Mouse (Mus musculus) midbrain, postnatal 0 days (tissue): ENCODE results near the gene Psenen. TPM values are rescaled to one million over a fixed set of nuclear protein-coding genes. Genes with fewer than 3 reads are reported as not detected.
A peak's percentile ranks its signal among the peaks of the same experiment; 100 is the strongest.

Source experiments
- ATAC-seq: fragments of 200-750 bp; cut with Nextera tagmentation; 2 replicates; pipeline ENCODE4 v1.8.0; 2017; ENCODE audit warnings: moderate number of reproducible peaks, mild to moderate bottlenecking, moderate TSS enrichment, moderate library complexity; ENCODE audit not compliant: low FRiP score
- DNase-seq: peaks from one replicate; pipeline ENCODE4 v3.0.0-alpha.2; 2015; ENCODE audit warnings: low spot score
- H3K27ac ChIP-seq: fragments of 300-500 bp; sonication (generic); 2 replicates; pipeline ENCODE4 v1.5.1; 2014; ENCODE audit warnings: low read depth, mild to moderate bottlenecking, low read length, mixed read lengths
- H3K27me3 ChIP-seq: fragments of 300-500 bp; sonication (generic); 2 replicates; pipeline ENCODE4 v1.6.1; 2014; ENCODE audit warnings: low read length, control low read depth, mixed read lengths; ENCODE audit not compliant: insufficient read depth
- H3K36me3 ChIP-seq: fragments of 300-500 bp; sonication (generic); 2 replicates; pipeline ENCODE4 v1.6.1; 2014; ENCODE audit warnings: low read length, control low read depth, mixed read lengths; ENCODE audit not compliant: insufficient read depth
- H3K4me1 ChIP-seq: fragments of 300-500 bp; sonication (generic); 2 replicates; pipeline ENCODE4 v1.6.1; 2014; ENCODE audit warnings: mild to moderate bottlenecking, control low read depth, antibody characterized with exemption, low read length, mixed read lengths; ENCODE audit not compliant: insufficient read depth
- H3K4me2 ChIP-seq: fragments of 300-500 bp; sonication (generic); 2 replicates; pipeline ENCODE4 v1.6.1; 2014; ENCODE audit warnings: low read depth, mild to moderate bottlenecking, low read length, mixed read lengths; ENCODE audit not compliant: poor library complexity, severe bottlenecking
- H3K4me3 ChIP-seq: fragments of 300-500 bp; sonication (generic); 2 replicates; pipeline ENCODE4 v1.5.1; 2014; ENCODE audit warnings: low read depth, mild to moderate bottlenecking, low read length, moderate library complexity
- H3K9ac ChIP-seq: fragments of 300-500 bp; sonication (generic); replicated peaks from 2 replicates; pipeline ENCODE4 v1.6.1; 2014; ENCODE audit warnings: mild to moderate bottlenecking, low read length, moderate library complexity, mixed read lengths; ENCODE audit not compliant: poor library complexity, severe bottlenecking
- H3K9me3 ChIP-seq: fragments of 300-500 bp; sonication (generic); 2 replicates; pipeline ENCODE4 v1.6.1; 2016; ENCODE audit warnings: low read length, control low read depth
- CTCF ChIP-seq: IDR thresholded peaks from 2 replicates; pipeline ENCODE4 v1.5.1; 2016; ENCODE audit warnings: antibody characterized with exemption, mild to moderate bottlenecking
- WGBS: fragments of 180-500 bp; shearing (Covaris S2); extraction: QIAGEN DNeasy Blood & Tissue Kit; methylation state at CpG from one replicate; pipeline ENCODE4 v1.1.7; 2014; 5-methylcytosine and 5-hydroxymethylcytosine counted together
- polyA plus RNA-seq: library from polyadenylated mRNA; unstranded; fragments of >200 nt; fragmentation: Nextera tagmentation; extraction: Ambion mirVana; gene quantifications from 2 replicates; pipeline ENCODE4 v1.2.1, GENCODE M21; 2015
- total RNA-seq: library from RNA; depleted of rRNA; stranded (reverse); fragments of >200 nt; gene quantifications from 2 replicates; pipeline ENCODE4 v1.2.3, GENCODE M21; 2014

The Psenen gene
- total and polyA plus RNA-seq, 2 experiments from 2014 or later: 133 to 135 TPM

- ATAC-seq (no peak), DNase-seq (no peak)
- WGBS: 89% methylated on average over 9 of the region's 9 CpGs
- Histone ChIP-seq H3K4me3 (no peak overlapping the region), H3K27me3 (no peaks in the 10 kb centered on the region), H3K36me3 (peaks cover under 1% of the 10 kb centered on the region; the same call in 1 of the 2 replicates), H3K9ac (no peak overlapping the region), H3K4me1 (peaks cover 9% of the 10 kb centered on the region; the same call in 1 of the 2 replicates), H3K4me2 (no peak overlapping the region), H3K9me3 (no peaks in the 10 kb centered on the region), H3K27ac (no peak overlapping the region)
- TF ChIP-seq CTCF: no peak
These were observed 27.6 kb upstream of the Psenen start for GRCm38 (mm10) chr7:30590927-30591604.

GRCm38 (mm10) chr7:30589435-30590301 lies 26.2 kb upstream of the Psenen start:
- WGBS: 30% methylated on average over 39 of the region's 40 CpGs
- Histone ChIP-seq H3K4me2 (peak overlapping the region; percentile 89), H3K4me3 (peak overlapping the region; percentile 79), H3K27me3 (no peaks in the 10 kb centered on the region), H3K36me3 (peaks cover 13% of the 10 kb centered on the region), H3K27ac (peak overlapping the region; percentile 97), H3K9ac (peak overlapping the region; percentile 98), H3K9me3 (no peaks in the 10 kb centered on the region), H3K4me1 (peaks cover 9% of the 10 kb centered on the region; the same call in 1 of the 2 replicates)
- peak; percentile 62 for ATAC-seq
- peak; percentile 88 for DNase-seq
- TF ChIP-seq CTCF: peak; percentile 90

GRCm38 (mm10) chr7:30588676-30589434 lies 25.4 kb upstream of the Psenen start, which contains the start of gene Kmt2b:
TSS of gene Kmt2b (minus strand) at chr7:30588726.
- H3K4me1 ChIP-seq: peaks cover 9% of the 10 kb centered on the region; the same call in 1 of the 2 replicates
- peak within 1 kb of the TSS; percentile 98 for H3K9ac ChIP-seq
- no peaks in the 10 kb centered on the region for H3K9me3 ChIP-seq
- peak within 1 kb of the TSS; percentile 89 for H3K4me2 ChIP-seq
- TF ChIP-seq CTCF: no peak; the same call in 1 of the 2 replicates
- H3K36me3 ChIP-seq: peaks cover 21% of the 10 kb centered on the region
- ATAC-seq: peak; percentile 93
- peak within 1 kb of the TSS; percentile 97 for H3K27ac ChIP-seq
- DNase-seq: peak; percentile 98
- H3K27me3 ChIP-seq: no peaks in the 10 kb centered on the region
- WGBS: under 1% methylated on average over 45 of the region's 68 CpGs
- H3K4me3 ChIP-seq: peak within 1 kb of the TSS; percentile 79

- no peak for TF ChIP-seq CTCF
- peak overlapping the region; percentile 79 for H3K4me3 ChIP-seq
- peaks cover 9% of the 10 kb centered on the region; the same call in 1 of the 2 replicates for H3K4me1 ChIP-seq
- H3K9ac ChIP-seq: peak overlapping the region; percentile 98
- peak overlapping the region; percentile 89 for H3K4me2 ChIP-seq
- ATAC-seq (peak; percentile 38), DNase-seq (peak; percentile 13)
- H3K27ac ChIP-seq: peak overlapping the region; percentile 97
- H3K9me3 ChIP-seq: no peaks in the 10 kb centered on the region
- 1% methylated on average over 49 of the region's 67 CpGs for WGBS
- H3K36me3 ChIP-seq: peaks cover 29% of the 10 kb centered on the region
- no peaks in the 10 kb centered on the region for H3K27me3 ChIP-seq
These were observed 24.6 kb upstream of the Psenen start for GRCm38 (mm10) chr7:30587842-30588667.

GRCm38 (mm10) chr7:30586455-30587020 lies 23.1 kb upstream of the Psenen start:
- H3K36me3 ChIP-seq: peaks cover 44% of the 10 kb centered on the region
- WGBS: 86% methylated on average over 28 of the region's 28 CpGs

More at GRCm38 (mm10) chr7:30586455-30587020, 23.1 kb upstream of the Psenen start:
- Histone ChIP-seq H3K27me3 (no peaks in the 10 kb centered on the region), H3K4me1 (peaks cover 9% of the 10 kb centered on the region; the same call in 1 of the 2 replicates), H3K9me3 (no peaks in the 10 kb centered on the region), H3K9ac (no peak overlapping the region), H3K4me3 (no peak overlapping the region), H3K27ac (no peak overlapping the region), H3K4me2 (peak overlapping the region; percentile 89; the same call in 1 of the 2 replicates)
- DNase-seq (no peak), ATAC-seq (no peak)
- TF ChIP-seq CTCF: no peak
